Mouse (Mus musculus): ENCODE measurements around the gene Tmod1.

DNA sequence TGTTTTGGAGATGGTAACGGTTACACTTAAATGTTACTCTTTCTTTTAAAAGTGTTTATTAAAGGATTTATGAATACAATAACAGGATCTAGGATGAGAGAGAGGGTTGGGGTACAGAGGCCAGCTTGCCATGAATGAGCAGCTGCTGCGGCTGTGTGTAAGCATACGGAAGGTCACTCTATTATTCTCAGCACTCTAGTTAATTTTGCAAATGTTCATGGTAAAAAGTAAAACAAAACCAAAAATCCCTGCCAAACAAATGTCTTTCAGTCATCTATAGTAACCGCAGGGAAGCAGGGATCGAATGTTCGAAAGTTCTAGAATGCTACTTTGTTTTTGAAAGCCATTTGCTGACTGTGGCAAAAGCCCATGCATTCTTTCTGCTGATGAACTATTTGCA is 84.6 kb downstream of the Tmod1 start:
- TF ChIP-seq CTCF (IDR thresholded peaks at IDR 0.05; ENCODE audit: extremely low read depth, insufficient read depth, insufficient read length, insufficient replicate concordance) (no peak), POLR2A (IDR thresholded peaks at IDR 0.05; ENCODE audit: low read depth, low read length) (no peak)

Measured in spleen, adult 2 months (tissue).